9 mouse cellular contexts compared by ENCODE assay signal in genomic region chr8:11774195-11775076, GRCm38 (mm10). TPM values are rescaled to one million over a fixed set of nuclear protein-coding genes. Genes with fewer than 3 reads are reported as not detected.
DNase-seq lines count a peak whose midpoint lies in the region; ATAC-seq and TF ChIP-seq lines count a peak whose summit lies in the region.
"Had no signal": no experiment of that assay in that cellular context is flagged by ENCODE, and none has a peak within 500 bp of the region (broad histone marks: within the 10 kb centered on the region; RNA-seq: fewer than 3 reads in every experiment).

No protein-coding gene starts in this region.

- intact Hi-C loops in left cerebral cortex, postnatal 4 days (cut with DNase I) = no loop called here

- H3K27me3 ChIP-seq in cerebellum, adult 2 months (ENCODE audit: control insufficient read depth, insufficient read depth, low read length) = no peaks in the 10 kb centered on the region
- no peaks in the 10 kb centered on the region for H3K27me3 ChIP-seq in embryonic facial prominence, embryonic 13.5 days
- no peaks in the 10 kb centered on the region for H3K27me3 ChIP-seq in kidney, embryonic 16.5 days (ENCODE audit: insufficient read depth, low read length)
- H3K27me3 ChIP-seq: hindbrain, embryonic 12.5 days had no signal

- TF ChIP-seq CTCF in cerebellum, adult 2 months (IDR thresholded peaks at IDR 0.05; ENCODE audit: borderline replicate concordance, insufficient read depth, low read depth, low read length) = no peak

- H3K4me1 ChIP-seq in cerebellum, adult 2 months (ENCODE audit: control insufficient read depth, insufficient read depth, low read length) = peaks cover 79% of the 10 kb centered on the region
- H3K4me1 ChIP-seq in embryonic facial prominence, embryonic 13.5 days = peaks cover 48% of the 10 kb centered on the region
- peaks cover 46% of the 10 kb centered on the region for H3K4me1 ChIP-seq in kidney, embryonic 16.5 days (ENCODE audit: insufficient read depth, low read length)

- peak overlapping the region; percentile 5; the same call in 1 of the 2 replicates for H3K4me2 ChIP-seq in embryonic facial prominence, embryonic 13.5 days
- H3K4me2 ChIP-seq in kidney, embryonic 16.5 days (replicated peaks; ENCODE audit: low read depth, low read length) = no peak overlapping the region
- H3K4me2 ChIP-seq: hindbrain, embryonic 12.5 days had no signal

- no peak overlapping the region for H3K4me3 ChIP-seq in cerebellum, adult 2 months (replicated peaks; ENCODE audit: insufficient read depth, low read depth, low read length)
- no peak overlapping the region for H3K4me3 ChIP-seq in embryonic facial prominence, embryonic 13.5 days
- H3K4me3 ChIP-seq in kidney, embryonic 16.5 days (ENCODE audit: low read length) = no peak overlapping the region
- H3K4me3 ChIP-seq: hindbrain, embryonic 12.5 days had no signal

- 50% methylated on average over 17 of the region's 17 CpGs for WGBS in cerebellum, adult 2 months
- 75% methylated on average over 17 of the region's 17 CpGs for WGBS in embryonic facial prominence, embryonic 13.5 days
- 63% methylated on average over 17 of the region's 17 CpGs for WGBS in kidney, embryonic 16.5 days

- peaks cover 12% of the 10 kb centered on the region; the same call in 1 of the 2 replicates for H3K36me3 ChIP-seq in embryonic facial prominence, embryonic 13.5 days
- no peaks in the 10 kb centered on the region for H3K36me3 ChIP-seq in kidney, embryonic 16.5 days (ENCODE audit: insufficient read depth, low read length)
- H3K36me3 ChIP-seq: hindbrain, embryonic 12.5 days had no signal

- TF ChIP-seq POLR2A in cerebellum, adult 2 months (IDR thresholded peaks at IDR 0.05; ENCODE audit: borderline replicate concordance, insufficient read depth, low read length) = no peak

- 0 out of 2 replicates have a peak overlapping the region, but pooled peaks have one; percentile 36 for H3K9ac ChIP-seq in embryonic facial prominence, embryonic 13.5 days
- 0 out of 2 replicates have a peak overlapping the region, but pooled peaks have one; percentile 9 for H3K9ac ChIP-seq in kidney, embryonic 16.5 days (replicated peaks; ENCODE audit: low read length)

- peak overlapping the region; percentile 45 for H3K27ac ChIP-seq in cerebellum, adult 2 months (ENCODE audit: insufficient read depth, low read length)
- H3K27ac ChIP-seq in embryonic facial prominence, embryonic 13.5 days = peak overlapping the region; percentile 49
- H3K27ac ChIP-seq in kidney, embryonic 16.5 days (ENCODE audit: low read length) = peak overlapping the region; percentile 71
- H3K27ac ChIP-seq: hindbrain, embryonic 12.5 days had no signal

- no peak for ATAC-seq in cerebellum, adult (ENCODE audit: insufficient number of reproducible peaks, low FRiP score, low TSS enrichment)
- ATAC-seq in embryonic facial prominence, embryonic 13.5 days (ENCODE audit: insufficient number of reproducible peaks, insufficient read depth, low FRiP score, low TSS enrichment, low read depth) = peak; percentile 40; the same call in 1 of the 2 replicates
- ATAC-seq in kidney, embryonic 16.5 days (ENCODE audit: low FRiP score, low TSS enrichment) = peak; percentile 46; the same call in 1 of the 2 replicates
- ATAC-seq in granulocyte monocyte progenitor cell, adult 5-6 weeks (replicated peaks; ENCODE audit: poor library complexity, severe bottlenecking) = no peak
- no peak for ATAC-seq in CD4-positive, CD25-positive, alpha-beta regulatory T cell, adult 4 months

- no peaks in the 10 kb centered on the region for H3K9me3 ChIP-seq in embryonic facial prominence, embryonic 13.5 days
- H3K9me3 ChIP-seq in kidney, embryonic 16.5 days (ENCODE audit: low read length) = no peaks in the 10 kb centered on the region
- H3K9me3 ChIP-seq: hindbrain, embryonic 12.5 days had no signal

- DNase-seq in cerebellum, adult 2 months = peak; percentile 23 to 39
- peak; percentile 76 for DNase-seq in lung, postnatal 25 days (ENCODE audit: low spot score)
- DNase-seq in left cerebral cortex, postnatal 4 days = no peak

RNA-seq across cellular contexts. Expression of gene Arhgef7, which starts 46.9 kb away (rescaled TPM):
- 134 and 151 TPM in 2 replicates for polyA plus RNA-seq in cerebellum, adult 2 months (2012; rRNA removed)
- 43.4 and 48.5 TPM in 2 replicates for polyA plus RNA-seq in embryonic facial prominence, embryonic 13.5 days (2015; fragmentation: Nextera tagmentation; extraction: Ambion mirVana)
- 43.3 and 46.2 TPM in 2 replicates for polyA plus RNA-seq in kidney, embryonic 16.5 days (2015; fragmentation: Nextera tagmentation; extraction: Ambion mirVana)
- 33.9 and 40.2 TPM in 2 replicates for total RNA-seq in granulocyte monocyte progenitor cell, adult 5-6 weeks (2014; fragmentation: Nextera tagmentation)
- 14.4 and 19.8 TPM in 2 replicates for total RNA-seq in granulocyte monocyte progenitor cell, adult 5-6 weeks (2017)
- 100 to 1,000 TPM; 215 to 219 TPM for total RNA-seq in left cerebral cortex, postnatal 4 days (2021)
- polyA plus RNA-seq in CD4-positive, CD25-positive, alpha-beta regulatory T cell, adult 4 months (2017; shearing (Covaris generic)) = 10 to 100 TPM; 33.2 to 42.6 TPM

Comparison
In these comparisons a context has a peak if more than half of its experiments do, and no peak if none do; other contexts are left out.
1. ATAC-seq: peak in embryonic facial prominence, embryonic 13.5 days (single experiment) and kidney, embryonic 16.5 days (single experiment); none in cerebellum, adult (single experiment), granulocyte monocyte progenitor cell, adult 5-6 weeks (single experiment) and CD4-positive, CD25-positive, alpha-beta regulatory T cell, adult 4 months (single experiment).
2. Peak in every context shown above with its lines, with median percentiles within 50 percentile points of each other: H3K27ac ChIP-seq.